Mouse (Mus musculus): ENCODE data around the gene Pnpla5. TPM values are rescaled to one million over a fixed set of nuclear protein-coding genes. Genes with fewer than 3 reads are reported as not detected.
A peak's percentile ranks its signal among the peaks of the same experiment; 100 is the strongest.
"Not testable (repeated sequence)": the region's sequence is repeated elsewhere in the genome, so short reads cannot be mapped to it uniquely, and the experiment has no call there.

Gene Pnpla5
- polyA plus RNA-seq, 1 experiment from 2014 or later = not detected

- peaks cover 50% of the 10 kb centered on the region for H3K27me3 ChIP-seq (ENCODE audit: control insufficient read depth, insufficient read depth, low read length)
- 3% methylated on average over 77 of the region's 77 CpGs for WGBS
- no peak for ATAC-seq (replicated peaks; ENCODE audit: extremely low read depth, insufficient read depth, low FRiP score)
- H3K9ac ChIP-seq (ENCODE audit: low read length) = no peak within 1 kb of the TSS
- no peak within 1 kb of the TSS for H3K27ac ChIP-seq (ENCODE audit: low read length)
- peaks cover 5% of the 10 kb centered on the region; the same call in 1 of the 2 replicates for H3K4me1 ChIP-seq (ENCODE audit: control insufficient read depth, insufficient read depth, low read length)
- H3K9me3 ChIP-seq (replicated peaks; ENCODE audit: control insufficient read depth, low read length) = no peaks in the 10 kb centered on the region
- peak within 1 kb of the TSS; percentile 52 for H3K4me3 ChIP-seq (ENCODE audit: low read length)
- no peaks in the 10 kb centered on the region for H3K36me3 ChIP-seq (ENCODE audit: control insufficient read depth, insufficient read depth)
- peak within 1 kb of the TSS; percentile 77 for H3K4me2 ChIP-seq (ENCODE audit: low read depth, low read length)
Measured at GRCm38 (mm10) chr15:84105105-84105923, 17.7 kb downstream of the Pnpla5 start, which contains the start of gene Sult4a1. Gene Sult4a1 (minus strand): TSS chr15:84105754.

GRCm38 (mm10) chr15:84104626-84105025 is 18.3 kb downstream of the Pnpla5 start:
- 70% methylated on average over 7 of the region's 7 CpGs for WGBS
- H3K27me3 ChIP-seq (ENCODE audit: control insufficient read depth, insufficient read depth, low read length) = peaks cover 50% of the 10 kb centered on the region
- no peak overlapping the region for H3K27ac ChIP-seq (ENCODE audit: low read length)
- H3K4me3 ChIP-seq (ENCODE audit: low read length) = no peak overlapping the region
- peaks cover 5% of the 10 kb centered on the region; the same call in 1 of the 2 replicates for H3K4me1 ChIP-seq (ENCODE audit: control insufficient read depth, insufficient read depth, low read length)
- no peaks in the 10 kb centered on the region for H3K9me3 ChIP-seq (replicated peaks; ENCODE audit: control insufficient read depth, low read length)
- ATAC-seq (replicated peaks; ENCODE audit: extremely low read depth, insufficient read depth, low FRiP score) = no peak
- no peaks in the 10 kb centered on the region for H3K36me3 ChIP-seq (ENCODE audit: control insufficient read depth, insufficient read depth)
- H3K4me2 ChIP-seq (ENCODE audit: low read depth, low read length) = no peak overlapping the region
- H3K9ac ChIP-seq (ENCODE audit: low read length) = no peak overlapping the region

GRCm38 (mm10) chr15:84097536-84097935 is 25.4 kb downstream of the Pnpla5 start:
- not testable (repeated sequence) for H3K27ac ChIP-seq (ENCODE audit: low read length); H3K4me3 ChIP-seq (ENCODE audit: low read length); H3K9me3 ChIP-seq (replicated peaks; ENCODE audit: control insufficient read depth, low read length); H3K36me3 ChIP-seq (ENCODE audit: control insufficient read depth, insufficient read depth); H3K4me1 ChIP-seq (ENCODE audit: control insufficient read depth, insufficient read depth, low read length); H3K27me3 ChIP-seq (ENCODE audit: control insufficient read depth, insufficient read depth, low read length); H3K9ac ChIP-seq (ENCODE audit: low read length); H3K4me2 ChIP-seq (ENCODE audit: low read depth, low read length); ATAC-seq (replicated peaks; ENCODE audit: extremely low read depth, insufficient read depth, low FRiP score)
- 80% methylated on average over 15 of the region's 15 CpGs for WGBS

GRCm38 (mm10) chr15:84096051-84096450 is 26.9 kb downstream of the Pnpla5 start:
- no peak for ATAC-seq (replicated peaks; ENCODE audit: extremely low read depth, insufficient read depth, low FRiP score)
- Histone ChIP-seq H3K4me1 (ENCODE audit: control insufficient read depth, insufficient read depth, low read length) (no peaks in the 10 kb centered on the region), H3K36me3 (ENCODE audit: control insufficient read depth, insufficient read depth) (no peaks in the 10 kb centered on the region), H3K27me3 (ENCODE audit: control insufficient read depth, insufficient read depth, low read length) (no peaks in the 10 kb centered on the region), H3K9me3 (replicated peaks; ENCODE audit: control insufficient read depth, low read length) (no peaks in the 10 kb centered on the region), H3K4me3 (ENCODE audit: low read length) (no peak overlapping the region), H3K9ac (ENCODE audit: low read length) (no peak overlapping the region), H3K4me2 (ENCODE audit: low read depth, low read length) (no peak overlapping the region), H3K27ac (ENCODE audit: low read length) (no peak overlapping the region)
- WGBS = 70% methylated on average over 8 of the region's 8 CpGs

- 53% methylated on average over 7 of the region's 7 CpGs for WGBS
- no peak overlapping the region for H3K4me3 ChIP-seq (ENCODE audit: low read length)
- no peak for ATAC-seq (replicated peaks; ENCODE audit: extremely low read depth, insufficient read depth, low FRiP score)
- H3K27ac ChIP-seq (ENCODE audit: low read length) = no peak overlapping the region
- no peaks in the 10 kb centered on the region for H3K9me3 ChIP-seq (replicated peaks; ENCODE audit: control insufficient read depth, low read length)
- H3K4me2 ChIP-seq (ENCODE audit: low read depth, low read length) = no peak overlapping the region
- no peak overlapping the region for H3K9ac ChIP-seq (ENCODE audit: low read length)
- no peaks in the 10 kb centered on the region for H3K27me3 ChIP-seq (ENCODE audit: control insufficient read depth, insufficient read depth, low read length)
- H3K36me3 ChIP-seq (ENCODE audit: control insufficient read depth, insufficient read depth) = no peaks in the 10 kb centered on the region
- no peaks in the 10 kb centered on the region for H3K4me1 ChIP-seq (ENCODE audit: control insufficient read depth, insufficient read depth, low read length)
Measured at GRCm38 (mm10) chr15:84094921-84095320, 28.1 kb downstream of the Pnpla5 start.

GRCm38 (mm10) chr15:84086775-84087174 is 36.2 kb downstream of the Pnpla5 start:
- no peak for ATAC-seq (replicated peaks; ENCODE audit: extremely low read depth, insufficient read depth, low FRiP score)
- H3K27ac ChIP-seq (ENCODE audit: low read length) = no peak overlapping the region
- no peaks in the 10 kb centered on the region for H3K4me1 ChIP-seq (ENCODE audit: control insufficient read depth, insufficient read depth, low read length)
- WGBS = 41% methylated on average over 9 of the region's 9 CpGs
- no peak overlapping the region for H3K9ac ChIP-seq (ENCODE audit: low read length)
- no peak overlapping the region for H3K4me2 ChIP-seq (ENCODE audit: low read depth, low read length)
- H3K36me3 ChIP-seq (ENCODE audit: control insufficient read depth, insufficient read depth) = no peaks in the 10 kb centered on the region
- H3K27me3 ChIP-seq (ENCODE audit: control insufficient read depth, insufficient read depth, low read length) = no peaks in the 10 kb centered on the region
- H3K9me3 ChIP-seq (replicated peaks; ENCODE audit: control insufficient read depth, low read length) = no peaks in the 10 kb centered on the region
- no peak overlapping the region for H3K4me3 ChIP-seq (ENCODE audit: low read length)

- no peak overlapping the region for H3K4me3 ChIP-seq (ENCODE audit: low read length)
- H3K4me1 ChIP-seq (ENCODE audit: control insufficient read depth, insufficient read depth, low read length) = no peaks in the 10 kb centered on the region
- 21% methylated on average over 12 of the region's 12 CpGs for WGBS
- ATAC-seq (replicated peaks; ENCODE audit: extremely low read depth, insufficient read depth, low FRiP score) = no peak
- H3K4me2 ChIP-seq (ENCODE audit: low read depth, low read length) = no peak overlapping the region
- H3K27me3 ChIP-seq (ENCODE audit: control insufficient read depth, insufficient read depth, low read length) = no peaks in the 10 kb centered on the region
- no peaks in the 10 kb centered on the region for H3K36me3 ChIP-seq (ENCODE audit: control insufficient read depth, insufficient read depth)
- no peak overlapping the region for H3K27ac ChIP-seq (ENCODE audit: low read length)
- no peaks in the 10 kb centered on the region for H3K9me3 ChIP-seq (replicated peaks; ENCODE audit: control insufficient read depth, low read length)
- H3K9ac ChIP-seq (ENCODE audit: low read length) = no peak overlapping the region
Measured at GRCm38 (mm10) chr15:84086364-84086763, 36.6 kb downstream of the Pnpla5 start.

- no peak for ATAC-seq (replicated peaks; ENCODE audit: extremely low read depth, insufficient read depth, low FRiP score)
- Histone ChIP-seq H3K27me3 (ENCODE audit: control insufficient read depth, insufficient read depth, low read length) (peaks cover 15% of the 10 kb centered on the region), H3K9ac (ENCODE audit: low read length) (no peak overlapping the region), H3K4me2 (ENCODE audit: low read depth, low read length) (no peak overlapping the region), H3K4me1 (ENCODE audit: control insufficient read depth, insufficient read depth, low read length) (no peaks in the 10 kb centered on the region), H3K4me3 (ENCODE audit: low read length) (no peak overlapping the region), H3K27ac (ENCODE audit: low read length) (no peak overlapping the region), H3K36me3 (ENCODE audit: control insufficient read depth, insufficient read depth) (no peaks in the 10 kb centered on the region), H3K9me3 (replicated peaks; ENCODE audit: control insufficient read depth, low read length) (no peaks in the 10 kb centered on the region)
- 33% methylated on average over 7 of the region's 7 CpGs for WGBS
Measured at GRCm38 (mm10) chr15:84080069-84080468, 42.9 kb downstream of the Pnpla5 start.

- no peak for ATAC-seq (replicated peaks; ENCODE audit: extremely low read depth, insufficient read depth, low FRiP score)
Measured at GRCm38 (mm10) chr15:84079519-84079918, 43.5 kb downstream of the Pnpla5 start.

More at GRCm38 (mm10) chr15:84079519-84079918, 43.5 kb downstream of the Pnpla5 start:
- H3K4me1 ChIP-seq (ENCODE audit: control insufficient read depth, insufficient read depth, low read length) = no peaks in the 10 kb centered on the region
- peaks cover 21% of the 10 kb centered on the region for H3K27me3 ChIP-seq (ENCODE audit: control insufficient read depth, insufficient read depth, low read length)
- no peaks in the 10 kb centered on the region for H3K9me3 ChIP-seq (replicated peaks; ENCODE audit: control insufficient read depth, low read length)
- H3K9ac ChIP-seq (ENCODE audit: low read length) = no peak overlapping the region
- H3K4me2 ChIP-seq (ENCODE audit: low read depth, low read length) = no peak overlapping the region
- H3K36me3 ChIP-seq (ENCODE audit: control insufficient read depth, insufficient read depth) = no peaks in the 10 kb centered on the region
- WGBS = 78% methylated on average over 2 of the region's 2 CpGs
- H3K27ac ChIP-seq (ENCODE audit: low read length) = no peak overlapping the region
- H3K4me3 ChIP-seq (ENCODE audit: low read length) = no peak overlapping the region

All from heart, embryonic 16.5 days (tissue).